Mouse (Mus musculus) limb, embryonic 15.5 days (tissue): ENCODE results near the gene Cck. TPM values are rescaled to one million over a fixed set of nuclear protein-coding genes. Genes with fewer than 3 reads are reported as not detected.

Experiments used
- ATAC-seq: fragments of 200-750 bp; cut with Nextera tagmentation; 2 replicates; pipeline ENCODE4 v1.8.0; 2017; ENCODE audit warnings: low read depth, moderate TSS enrichment; ENCODE audit not compliant: insufficient number of reproducible peaks, low FRiP score, low TSS enrichment
- H3K27ac ChIP-seq: fragments of 300-500 bp; sonication (generic); 2 replicates; pipeline ENCODE4 v1.5.1; 2015; ENCODE audit warnings: moderate library complexity, mild to moderate bottlenecking, inconsistent platforms
- H3K27me3 ChIP-seq: fragments of 300-500 bp; sonication (generic); 2 replicates; pipeline ENCODE4 v1.6.1; 2015; ENCODE audit warnings: inconsistent platforms
- H3K36me3 ChIP-seq: fragments of 300-500 bp; sonication (generic); 2 replicates; pipeline ENCODE4 v1.6.1; 2015; ENCODE audit warnings: inconsistent platforms
- H3K4me1 ChIP-seq: fragments of 300-500 bp; sonication (generic); 2 replicates; pipeline ENCODE4 v1.6.1; 2015; ENCODE audit warnings: inconsistent platforms
- H3K4me2 ChIP-seq: fragments of 300-500 bp; sonication (generic); 2 replicates; pipeline ENCODE4 v1.6.1; 2015; ENCODE audit warnings: mild to moderate bottlenecking, inconsistent platforms
- H3K4me3 ChIP-seq: fragments of 300-500 bp; sonication (generic); 2 replicates; pipeline ENCODE4 v1.5.1; 2015; ENCODE audit warnings: mild to moderate bottlenecking, inconsistent platforms
- H3K9ac ChIP-seq: fragments of 300-500 bp; sonication (generic); 2 replicates; pipeline ENCODE4 v1.6.1; 2015; ENCODE audit warnings: inconsistent platforms
- H3K9me3 ChIP-seq: fragments of 300-500 bp; sonication (generic); 2 replicates; pipeline ENCODE4 v1.6.1; 2016; ENCODE audit warnings: inconsistent platforms
- WGBS: fragments of 180-500 bp; shearing (Covaris S2); methylation state at CpG from one replicate; pipeline ENCODE4 v1.1.7; 2015; 5-methylcytosine and 5-hydroxymethylcytosine counted together
- polyA plus RNA-seq: library from polyadenylated mRNA; unstranded; fragments of >200 nt; fragmentation: Nextera tagmentation; extraction: Ambion mirVana; gene quantifications from 2 replicates; pipeline ENCODE4 v1.2.1, GENCODE M21; 2015

The Cck gene
- polyA plus RNA-seq, 1 experiment from 2014 or later = 4.8 TPM

DNA sequence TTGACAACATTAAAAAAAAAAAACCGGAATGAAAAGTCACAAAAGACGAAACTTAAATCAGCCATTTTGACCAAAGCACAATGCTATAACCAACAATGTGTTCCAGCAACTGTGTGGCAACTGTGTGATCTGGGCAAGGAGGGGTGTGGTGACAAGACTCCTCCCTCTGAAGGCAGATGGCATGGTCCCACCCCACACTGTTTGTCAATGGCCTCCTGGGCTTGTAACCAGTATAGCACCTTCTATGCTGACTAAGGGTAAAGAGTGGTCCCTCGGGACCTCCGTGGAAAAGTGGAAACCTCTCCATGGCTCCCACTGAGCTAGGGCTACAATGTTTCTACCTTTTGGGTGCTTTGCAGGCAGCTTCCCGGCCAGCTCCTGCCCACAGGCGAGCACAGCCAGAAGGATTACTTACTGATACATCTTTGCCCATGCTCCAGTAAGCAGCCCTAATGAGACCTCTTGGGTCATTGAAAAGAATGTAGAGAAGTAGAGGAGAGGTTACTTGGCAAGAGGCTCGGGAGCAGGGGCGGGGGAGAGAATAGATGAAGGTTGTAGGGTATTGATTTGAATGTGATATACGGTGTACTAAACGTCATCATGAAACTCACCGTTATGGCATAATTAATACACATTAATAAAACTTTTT, 3.8 kb downstream of the Cck start:
- no peak overlapping the region for H3K9ac ChIP-seq
- no peak overlapping the region for H3K4me3 ChIP-seq
- no peak for ATAC-seq
- no peak overlapping the region for H3K4me2 ChIP-seq
- 73% methylated on average over 11 of the region's 11 CpGs for WGBS
- H3K27ac ChIP-seq = no peak overlapping the region
- no peaks in the 10 kb centered on the region for H3K9me3 ChIP-seq
- H3K4me1 ChIP-seq = peaks cover 20% of the 10 kb centered on the region
- H3K27me3 ChIP-seq = peaks cover 50% of the 10 kb centered on the region
- H3K36me3 ChIP-seq = no peaks in the 10 kb centered on the region

DNA sequence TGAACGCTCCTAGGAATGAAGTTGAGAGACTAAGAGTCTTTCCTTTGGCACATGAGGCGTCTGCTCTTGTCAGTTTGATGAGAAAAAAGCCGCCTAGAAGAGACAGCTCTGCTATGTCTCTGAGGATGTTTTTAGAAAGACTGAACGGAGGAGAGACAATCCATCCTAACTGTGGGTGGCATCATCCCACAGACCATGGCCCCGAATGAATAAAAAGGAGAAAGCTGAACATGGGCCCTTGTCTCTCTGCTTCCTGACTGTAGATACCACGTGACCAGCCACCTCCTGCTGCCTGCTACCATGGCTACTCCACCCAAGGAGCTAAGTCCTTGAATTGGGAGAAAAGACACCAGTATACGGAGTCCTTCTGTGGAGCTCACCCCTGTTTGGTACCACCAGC, 8.3 kb downstream of the Cck start:
- Histone ChIP-seq H3K4me1 (no peaks in the 10 kb centered on the region), H3K27me3 (peaks cover 7% of the 10 kb centered on the region), H3K27ac (no peak overlapping the region), H3K36me3 (no peaks in the 10 kb centered on the region), H3K4me3 (no peak overlapping the region), H3K4me2 (no peak overlapping the region), H3K9me3 (no peaks in the 10 kb centered on the region), H3K9ac (no peak overlapping the region)
- ATAC-seq = no peak
- 77% methylated on average over 7 of the region's 7 CpGs for WGBS

- no peak overlapping the region for H3K4me3 ChIP-seq
- no peak for ATAC-seq
- H3K27ac ChIP-seq = no peak overlapping the region
- WGBS = 26% methylated on average over 5 of the region's 5 CpGs
- H3K27me3 ChIP-seq = no peaks in the 10 kb centered on the region
- H3K4me1 ChIP-seq = peaks cover 8% of the 10 kb centered on the region
- H3K36me3 ChIP-seq = peaks cover 8% of the 10 kb centered on the region; the same call in 1 of the 2 replicates
- H3K9me3 ChIP-seq = no peaks in the 10 kb centered on the region
- no peak overlapping the region for H3K9ac ChIP-seq
- no peak overlapping the region for H3K4me2 ChIP-seq
Observed at GRCm38 (mm10) chr9:121479453-121479852, 16.0 kb downstream of the Cck start.

DNA sequence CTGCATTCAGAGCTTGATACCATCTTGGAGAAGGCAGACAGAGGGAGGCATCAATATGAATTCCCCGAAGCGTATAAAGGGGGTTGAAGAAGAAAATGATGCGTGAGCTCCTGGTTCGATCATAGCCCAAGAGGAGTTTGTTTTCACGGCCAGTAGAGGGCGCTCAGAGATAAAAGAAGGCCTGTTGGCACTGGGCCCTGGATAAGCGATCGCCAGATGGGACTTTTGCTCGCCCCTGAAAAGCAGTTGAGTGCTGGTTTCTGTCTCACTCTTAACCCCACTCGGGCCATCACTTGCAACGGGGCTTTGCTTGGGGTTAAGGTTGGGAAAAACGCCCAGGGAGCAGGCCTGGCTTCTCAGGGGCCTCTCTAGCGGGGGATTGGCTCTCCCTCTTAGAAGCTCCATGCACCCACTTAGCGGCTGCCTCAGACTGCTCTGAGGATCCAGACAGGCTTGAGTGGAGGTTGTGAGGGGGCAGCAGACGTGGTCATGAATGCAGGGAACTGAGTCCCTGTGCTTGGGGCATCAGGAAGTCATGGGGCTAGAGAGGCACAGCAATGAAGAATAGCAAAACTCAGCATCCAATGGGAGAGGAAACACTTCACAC, 18.1 kb downstream of the Cck start:
- H3K4me1 ChIP-seq = peaks cover 8% of the 10 kb centered on the region
- peak overlapping the region; percentile 48 for H3K9ac ChIP-seq
- H3K9me3 ChIP-seq = no peaks in the 10 kb centered on the region
- H3K27ac ChIP-seq = no peak overlapping the region
- no peaks in the 10 kb centered on the region for H3K27me3 ChIP-seq
- ATAC-seq = no peak
- peak overlapping the region; percentile 62 for H3K4me2 ChIP-seq
- H3K36me3 ChIP-seq = peaks cover 24% of the 10 kb centered on the region
- WGBS = 12% methylated on average over 15 of the region's 15 CpGs
- peak overlapping the region; percentile 33 for H3K4me3 ChIP-seq

DNA sequence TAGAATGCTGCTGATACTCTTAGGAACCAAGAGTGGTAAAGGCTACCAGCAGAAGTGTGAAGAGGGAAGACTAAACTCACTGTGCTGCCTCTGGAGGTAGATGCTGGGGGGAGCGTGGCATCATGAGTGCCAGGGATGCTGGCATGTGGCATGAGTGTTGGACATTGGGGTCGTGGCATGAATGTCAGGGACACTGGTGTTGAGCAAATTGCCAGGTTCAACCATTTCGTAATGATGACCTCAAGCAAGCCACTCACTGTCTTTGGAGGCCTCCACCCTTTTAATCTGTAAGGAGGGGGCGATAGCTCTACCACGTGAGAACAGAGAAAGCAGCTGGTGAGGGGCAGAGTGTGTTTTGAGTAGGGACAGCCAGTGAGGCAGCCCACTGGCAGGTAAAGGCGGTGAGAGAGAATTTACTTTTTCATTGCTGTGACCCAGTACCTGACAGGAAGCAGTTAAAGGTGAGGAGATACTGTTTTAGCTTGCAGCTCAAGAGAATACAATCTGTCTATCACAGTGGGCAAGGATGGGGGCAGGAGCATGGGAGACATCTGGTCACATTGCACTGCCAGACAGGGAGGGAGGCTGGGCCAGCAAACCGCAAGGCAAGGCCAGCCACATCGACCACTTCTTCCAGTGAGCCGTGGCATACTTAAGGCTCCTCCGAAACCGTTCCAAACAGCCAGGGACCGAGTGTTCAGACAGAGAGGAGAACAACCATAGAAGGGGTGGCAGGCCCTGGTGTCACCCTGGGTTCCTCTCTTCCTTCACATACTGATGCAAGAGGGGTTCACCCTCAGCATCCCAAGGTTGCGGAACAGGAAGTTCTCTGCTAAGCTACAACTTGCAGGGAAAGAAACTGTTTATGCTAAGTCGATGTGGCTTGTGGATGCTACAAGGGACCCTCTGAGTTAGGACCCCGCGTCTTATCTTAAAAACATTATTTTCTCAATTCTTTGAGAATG, 19.7 kb downstream of the Cck start:
- no peak overlapping the region for H3K27ac ChIP-seq
- no peak overlapping the region for H3K9ac ChIP-seq
- no peaks in the 10 kb centered on the region for H3K27me3 ChIP-seq
- 78% methylated on average over 16 of the region's 16 CpGs for WGBS
- no peak for ATAC-seq
- H3K4me1 ChIP-seq = peaks cover 8% of the 10 kb centered on the region
- peaks cover 27% of the 10 kb centered on the region for H3K36me3 ChIP-seq
- no peaks in the 10 kb centered on the region for H3K9me3 ChIP-seq
- H3K4me2 ChIP-seq = no peak overlapping the region
- no peak overlapping the region for H3K4me3 ChIP-seq

DNA sequence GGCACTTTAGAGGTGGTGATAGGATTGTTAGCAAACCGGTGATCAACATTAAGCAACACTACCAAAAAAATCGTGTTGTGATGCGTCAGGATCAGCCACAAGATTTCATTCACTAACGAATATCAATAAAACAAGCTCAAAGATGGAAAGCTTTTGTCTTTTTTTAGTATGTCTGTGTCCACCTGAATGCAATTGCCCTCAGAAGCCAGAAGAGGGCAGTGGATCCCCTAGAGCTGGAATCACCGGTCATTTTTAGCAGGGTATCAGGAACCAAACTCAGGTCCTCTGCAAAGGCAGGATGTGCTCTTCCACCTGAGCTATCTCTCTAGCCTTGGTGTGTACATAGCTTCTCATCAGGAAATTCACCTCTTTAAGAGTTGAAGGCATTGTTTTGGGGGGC, 20.7 kb downstream of the Cck start:
- Histone ChIP-seq H3K4me2 (no peak overlapping the region), H3K9ac (no peak overlapping the region), H3K4me1 (peaks cover 11% of the 10 kb centered on the region), H3K9me3 (no peaks in the 10 kb centered on the region), H3K27ac (no peak overlapping the region), H3K36me3 (peaks cover 31% of the 10 kb centered on the region), H3K4me3 (no peak overlapping the region), H3K27me3 (no peaks in the 10 kb centered on the region)
- 72% methylated on average over 5 of the region's 5 CpGs for WGBS
- ATAC-seq = no peak

DNA sequence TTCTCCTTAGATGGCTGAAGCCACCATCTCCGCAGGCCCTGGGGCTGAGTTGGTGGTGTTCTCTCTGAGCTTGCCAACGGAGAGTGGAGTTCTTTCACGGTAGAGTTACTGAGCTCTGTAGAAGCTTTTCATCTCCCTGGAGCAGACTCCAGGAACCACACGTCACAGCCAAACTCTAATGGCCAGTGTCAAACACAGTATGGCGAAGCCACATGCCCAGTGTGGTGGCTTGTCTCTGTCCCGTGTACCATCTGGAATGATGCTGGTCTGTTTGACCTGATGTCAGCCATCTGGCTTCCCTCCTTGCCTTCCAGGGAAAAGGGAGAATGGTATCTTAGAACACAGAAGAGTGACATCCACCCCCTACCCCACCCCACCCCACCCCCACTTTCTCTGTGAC, 25.8 kb downstream of the Cck start:
- no peak overlapping the region for H3K4me3 ChIP-seq
- H3K4me2 ChIP-seq = no peak overlapping the region
- no peaks in the 10 kb centered on the region for H3K9me3 ChIP-seq
- no peak for ATAC-seq
- 0 out of 2 replicates have a peak, but pooled peaks cover 2% of the 10 kb centered on the region for H3K4me1 ChIP-seq
- peaks cover 53% of the 10 kb centered on the region for H3K36me3 ChIP-seq
- WGBS = 85% methylated on average over 6 of the region's 6 CpGs
- no peak overlapping the region for H3K9ac ChIP-seq
- H3K27me3 ChIP-seq = no peaks in the 10 kb centered on the region
- no peak overlapping the region for H3K27ac ChIP-seq

GRCm38 (mm10) chr9:121467460-121467859, 28.0 kb downstream of the Cck start:
- WGBS = 81% methylated on average over 11 of the region's 11 CpGs
- Histone ChIP-seq H3K27ac (no peak overlapping the region), H3K9me3 (no peaks in the 10 kb centered on the region), H3K4me2 (no peak overlapping the region), H3K27me3 (no peaks in the 10 kb centered on the region), H3K9ac (no peak overlapping the region), H3K4me3 (no peak overlapping the region), H3K4me1 (0 out of 2 replicates have a peak, but pooled peaks cover 2% of the 10 kb centered on the region), H3K36me3 (peaks cover 44% of the 10 kb centered on the region)
- no peak for ATAC-seq

DNA sequence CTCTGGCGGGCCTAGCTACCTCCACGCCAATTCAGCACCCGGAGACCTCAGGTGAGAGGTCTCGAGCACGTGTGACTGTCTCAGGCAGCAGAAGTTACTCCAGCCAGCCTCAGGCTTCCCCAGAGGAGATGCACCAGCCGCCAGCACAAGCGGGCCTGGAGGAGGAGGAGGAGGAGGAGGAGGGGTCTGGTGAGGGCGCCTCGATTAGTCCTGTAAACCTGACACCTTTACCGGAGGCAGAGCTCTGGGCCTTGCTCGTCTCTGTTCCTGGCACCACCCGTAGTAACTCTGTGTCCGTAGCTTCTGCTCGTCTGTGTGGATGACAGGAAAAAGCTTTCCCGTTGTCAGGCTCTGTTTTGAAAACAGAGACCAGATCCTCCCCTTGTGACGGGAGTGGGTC, 35.0 kb downstream of the Cck start:
- Histone ChIP-seq H3K4me3 (no peak overlapping the region), H3K27ac (no peak overlapping the region), H3K4me2 (no peak overlapping the region), H3K9me3 (no peaks in the 10 kb centered on the region), H3K4me1 (no peaks in the 10 kb centered on the region), H3K9ac (no peak overlapping the region), H3K36me3 (peaks cover 66% of the 10 kb centered on the region), H3K27me3 (no peaks in the 10 kb centered on the region)
- 36% methylated on average over 16 of the region's 16 CpGs for WGBS
- ATAC-seq = no peak

DNA sequence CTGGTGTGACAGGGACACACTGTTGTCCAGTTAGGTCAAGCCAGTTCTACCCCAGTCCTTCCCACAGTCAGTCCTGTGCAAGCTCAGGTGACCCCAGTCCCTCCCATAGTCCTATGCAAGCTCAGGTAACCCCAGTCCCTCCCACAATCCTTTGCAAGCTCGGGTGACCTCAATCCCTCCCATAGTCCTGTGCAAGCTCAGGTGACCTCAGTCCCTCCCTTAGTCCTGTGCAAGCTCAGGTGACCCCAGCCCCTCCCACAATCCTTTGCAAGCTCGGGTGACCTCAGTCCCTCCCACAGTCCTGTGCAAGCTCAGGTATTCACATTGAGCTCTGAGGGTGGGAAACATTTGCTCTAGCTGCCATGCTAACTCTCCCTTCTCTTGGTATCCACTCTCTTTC, 35.5 kb downstream of the Cck start:
- no peak for ATAC-seq
- no peak overlapping the region for H3K9ac ChIP-seq
- no peaks in the 10 kb centered on the region for H3K4me1 ChIP-seq

GRCm38 (mm10) chr9:121458466-121458865, 37.0 kb downstream of the Cck start:
- Histone ChIP-seq H3K4me2 (no peak overlapping the region), H3K27me3 (no peaks in the 10 kb centered on the region), H3K27ac (no peak overlapping the region), H3K9ac (no peak overlapping the region), H3K36me3 (peaks cover 81% of the 10 kb centered on the region), H3K9me3 (no peaks in the 10 kb centered on the region), H3K4me3 (no peak overlapping the region), H3K4me1 (no peaks in the 10 kb centered on the region)
- WGBS = 29% methylated on average over 8 of the region's 8 CpGs
- ATAC-seq = no peak

More for the DNA sequence above, 35.5 kb downstream of the Cck start:
- Histone ChIP-seq H3K9me3 (no peaks in the 10 kb centered on the region), H3K4me3 (no peak overlapping the region), H3K27ac (no peak overlapping the region), H3K27me3 (no peaks in the 10 kb centered on the region), H3K4me2 (no peak overlapping the region), H3K36me3 (peaks cover 69% of the 10 kb centered on the region)
- 67% methylated on average over 2 of the region's 2 CpGs for WGBS
